Mouse (Mus musculus) heart, postnatal 0 days (tissue): ENCODE data around the gene Acoxl. TPM values are rescaled to one million over a fixed set of nuclear protein-coding genes. Genes with fewer than 3 reads are reported as not detected.

Experiments
- ATAC-seq: fragments of 200-750 bp; cut with Nextera tagmentation; 2 replicates; pipeline ENCODE4 v1.8.0; 2017; ENCODE audit warnings: low read depth, moderate number of reproducible peaks, moderate library complexity; ENCODE audit not compliant: insufficient read depth
- DNase-seq: peaks from one replicate; pipeline ENCODE4 v3.0.0-alpha.2; 2016; ENCODE audit warnings: low spot score
- H3K27ac ChIP-seq: fragments of 300-500 bp; sonication (generic); 2 replicates; pipeline ENCODE4 v1.5.1; 2014; ENCODE audit warnings: low read depth, mild to moderate bottlenecking
- H3K27me3 ChIP-seq: fragments of 300-500 bp; sonication (generic); 2 replicates; pipeline ENCODE4 v1.6.1; 2014; ENCODE audit warnings: low read length, mixed read lengths; ENCODE audit not compliant: control insufficient read depth, insufficient read depth
- H3K36me3 ChIP-seq: fragments of 300-500 bp; sonication (generic); replicated peaks from 2 replicates; pipeline ENCODE4 v1.6.1; 2014; ENCODE audit warnings: low read length, mixed read lengths; ENCODE audit not compliant: control insufficient read depth, insufficient read depth
- H3K4me1 ChIP-seq: fragments of 300-500 bp; sonication (generic); 2 replicates; pipeline ENCODE4 v1.6.1; 2014; ENCODE audit warnings: antibody characterized with exemption; ENCODE audit not compliant: control insufficient read depth, insufficient read depth
- H3K4me2 ChIP-seq: fragments of 300-500 bp; sonication (generic); 2 replicates; pipeline ENCODE4 v1.6.1; 2014; ENCODE audit warnings: low read depth, mild to moderate bottlenecking, low read length, moderate library complexity
- H3K4me3 ChIP-seq: fragments of 300-500 bp; sonication (generic); 2 replicates; pipeline ENCODE4 v1.5.1; 2014; ENCODE audit warnings: low read depth, low read length
- H3K9ac ChIP-seq: fragments of 300-500 bp; sonication (generic); replicated peaks from 2 replicates; pipeline ENCODE4 v1.6.1; 2014; ENCODE audit warnings: low read depth, low read length, mixed read lengths
- H3K9me3 ChIP-seq: fragments of 300-500 bp; sonication (generic); replicated peaks from 2 replicates; pipeline ENCODE4 v1.6.1; 2016; ENCODE audit warnings: low read length; ENCODE audit not compliant: control insufficient read depth
- CTCF ChIP-seq: IDR thresholded peaks from 2 replicates; pipeline ENCODE4 v1.5.1; 2016; ENCODE audit warnings: antibody characterized with exemption, control low read depth, low read depth
- EP300 ChIP-seq: IDR thresholded peaks from 2 replicates; pipeline ENCODE4 v1.6.1; 2016; ENCODE audit warnings: antibody characterized with exemption, low read depth
- whole genome bisulfite sequencing: fragments of 180-500 bp; shearing (Covaris S2); extraction: QIAGEN DNeasy Blood & Tissue Kit; methylation state at CpG from one replicate; pipeline ENCODE4 v1.1.7; 2014; 5-methylcytosine and 5-hydroxymethylcytosine counted together
- polyA plus RNA-seq: library from polyadenylated mRNA; unstranded; fragments of >200 nt; fragmentation: Nextera tagmentation; extraction: Ambion mirVana; gene quantifications from 2 replicates; pipeline ENCODE4 v1.2.1, GENCODE M21; 2015
- total RNA-seq: library from RNA; depleted of rRNA; stranded (reverse); fragments of >200 nt; gene quantifications from 2 replicates; pipeline ENCODE4 v1.2.3, GENCODE M21; 2014; ENCODE audit warnings: low replicate concordance

Gene Acoxl
- total and polyA plus RNA-seq, 2 experiments from 2014 or later: 0.37 TPM; not detected in 1

DNA sequence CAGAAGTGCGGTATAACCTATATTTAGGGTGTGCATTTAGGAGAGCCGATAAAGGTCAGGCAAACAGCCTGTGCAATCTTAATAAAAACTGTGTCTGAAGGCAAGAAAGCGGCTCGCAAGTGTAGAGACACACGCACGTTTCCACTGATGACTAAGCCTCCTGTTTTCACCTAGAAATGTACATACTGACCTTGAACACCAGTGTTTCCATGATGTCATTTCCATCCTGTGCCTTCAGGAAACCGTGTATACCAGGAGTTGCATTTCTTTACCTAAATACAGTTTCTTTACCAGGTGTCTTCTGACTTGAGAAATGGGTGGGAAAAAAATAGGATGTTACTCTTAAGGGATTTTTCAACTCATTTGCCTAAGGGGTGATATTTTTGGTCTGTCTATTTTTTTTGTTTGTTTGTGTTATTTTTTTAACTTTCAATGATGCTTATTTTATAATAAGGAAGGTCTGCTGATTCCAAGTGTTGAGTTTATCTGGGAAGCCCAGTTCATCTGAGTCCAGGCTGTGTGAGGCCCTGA, 248.4 kb downstream of the Acoxl start:
- no peaks in the 10 kb centered on the region for H3K36me3 ChIP-seq
- no peak for DNase-seq
- H3K4me2 ChIP-seq: peak overlapping the region; percentile 40
- WGBS: 22% methylated on average over 7 of the region's 7 CpGs
- no peak for TF ChIP-seq EP300
- TF ChIP-seq CTCF: no peak
- 0 out of 2 replicates have a peak, but pooled peaks have one; percentile 24 for ATAC-seq
- 0 out of 2 replicates have a peak overlapping the region, but pooled peaks have one; percentile 52 for H3K27ac ChIP-seq
- no peaks in the 10 kb centered on the region for H3K9me3 ChIP-seq
- H3K27me3 ChIP-seq: no peaks in the 10 kb centered on the region
- H3K4me3 ChIP-seq: no peak overlapping the region
- peaks cover 18% of the 10 kb centered on the region for H3K4me1 ChIP-seq
- no peak overlapping the region for H3K9ac ChIP-seq

GRCm38 (mm10) chr2:128087798-128088545, 249.3 kb downstream of the Acoxl start:
- Histone ChIP-seq H3K4me2 (no peak overlapping the region), H3K27ac (no peak overlapping the region), H3K9ac (no peak overlapping the region), H3K4me3 (no peak overlapping the region), H3K36me3 (no peaks in the 10 kb centered on the region), H3K4me1 (peaks cover 18% of the 10 kb centered on the region), H3K9me3 (no peaks in the 10 kb centered on the region), H3K27me3 (no peaks in the 10 kb centered on the region)
- DNase-seq (no peak), ATAC-seq (no peak)
- 77% methylated on average over 8 of the region's 8 CpGs for WGBS
- TF ChIP-seq EP300: no peak
- TF ChIP-seq CTCF: no peak

DNA sequence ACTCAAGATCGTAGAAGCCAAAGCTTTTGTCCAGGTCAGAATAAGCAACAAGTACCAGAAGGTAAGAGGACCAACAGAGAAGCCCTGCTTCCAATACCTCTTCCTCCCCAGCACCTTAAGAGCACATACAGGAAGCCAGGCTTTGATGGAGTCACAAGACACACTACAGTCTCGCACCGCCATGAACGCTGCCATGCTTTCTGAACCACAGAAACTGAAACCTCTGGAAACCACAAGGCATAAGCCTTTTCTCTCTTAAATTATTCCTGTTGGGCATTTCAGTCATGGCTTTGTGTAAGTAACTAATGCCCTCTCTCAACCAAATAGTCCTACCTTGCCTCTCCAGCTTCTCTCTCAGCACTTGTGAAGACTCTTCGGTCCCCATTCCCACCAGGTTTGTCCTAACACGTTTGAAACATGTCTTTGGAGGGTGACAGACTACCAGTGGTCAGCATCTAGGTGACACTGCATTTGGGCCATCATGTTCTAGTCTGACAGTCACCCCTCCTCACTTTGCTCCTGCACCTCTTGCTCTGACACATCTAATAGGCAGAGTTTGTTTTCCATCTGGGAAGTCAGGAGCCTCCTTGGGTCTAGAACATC, 251.7 kb downstream of the Acoxl start:
- H3K4me1 ChIP-seq: peaks cover 11% of the 10 kb centered on the region; the same call in 1 of the 2 replicates
- H3K27ac ChIP-seq: no peak overlapping the region
- 82% methylated on average over 6 of the region's 6 CpGs for WGBS
- ATAC-seq: no peak
- H3K36me3 ChIP-seq: no peaks in the 10 kb centered on the region
- H3K4me3 ChIP-seq: no peak overlapping the region
- H3K9ac ChIP-seq: no peak overlapping the region
- DNase-seq: no peak
- H3K4me2 ChIP-seq: no peak overlapping the region
- H3K27me3 ChIP-seq: no peaks in the 10 kb centered on the region
- TF ChIP-seq EP300 (no peak), CTCF (no peak)
- H3K9me3 ChIP-seq: no peaks in the 10 kb centered on the region

GRCm38 (mm10) chr2:128091431-128092369, 253.0 kb downstream of the Acoxl start:
- Histone ChIP-seq H3K9ac (no peak overlapping the region), H3K36me3 (no peaks in the 10 kb centered on the region), H3K4me1 (peaks cover 5% of the 10 kb centered on the region; the same call in 1 of the 2 replicates), H3K27ac (no peak overlapping the region), H3K27me3 (no peaks in the 10 kb centered on the region), H3K4me3 (no peak overlapping the region), H3K4me2 (no peak overlapping the region), H3K9me3 (no peaks in the 10 kb centered on the region)
- TF ChIP-seq EP300 (no peak), CTCF (no peak)
- DNase-seq (no peak), ATAC-seq (no peak)
- WGBS: 87% methylated on average over 11 of the region's 11 CpGs

GRCm38 (mm10) chr2:128092451-128092850, 253.8 kb downstream of the Acoxl start:
- Histone ChIP-seq H3K36me3 (no peaks in the 10 kb centered on the region), H3K9ac (no peak overlapping the region), H3K4me2 (no peak overlapping the region), H3K9me3 (no peaks in the 10 kb centered on the region), H3K4me1 (no peaks in the 10 kb centered on the region), H3K4me3 (no peak overlapping the region), H3K27ac (no peak overlapping the region), H3K27me3 (no peaks in the 10 kb centered on the region)
- DNase-seq (no peak), ATAC-seq (no peak)
- TF ChIP-seq CTCF (no peak), EP300 (no peak)
- WGBS: 85% methylated on average over 2 of the region's 2 CpGs
